Mouse (Mus musculus) liver, adult 2 months (tissue): ENCODE results near the gene Prickle3.

ENCODE experiments used
- CTCF ChIP-seq: fragments of 200-500 bp; IDR thresholded peaks from 2 replicates; pipeline ENCODE4 v1.5.1; 2011; ENCODE audit warnings: low read depth, low read length, control low read depth
- POLR2A ChIP-seq: fragments of 200-500 bp; IDR thresholded peaks from 2 replicates; pipeline ENCODE4 v1.6.1; 2011; ENCODE audit warnings: low read length, control low read depth; ENCODE audit not compliant: insufficient read depth; ENCODE audit errors: extremely low read depth

- TF ChIP-seq CTCF (no peak), POLR2A (no peak)
These were observed 21.9 kb downstream of the Prickle3 start for GRCm38 (mm10) chrX:7678986-7679385.
